Comparison of ENCODE assay signal across 28 mouse cellular contexts in genomic region chr10:40467912-40468254, GRCm38 (mm10).
DNase-seq lines count a peak whose midpoint lies in the region; ATAC-seq and TF ChIP-seq lines count a peak whose summit lies in the region.
"Had no signal": no experiment of that assay in that cellular context is flagged by ENCODE, and none has a peak within 500 bp of the region (broad histone marks: within the 10 kb centered on the region; RNA-seq: fewer than 3 reads in every experiment).

No protein-coding gene starts in this region.

- no peak for TF ChIP-seq CTCF in intestine, postnatal 0 days (IDR thresholded peaks at IDR 0.05; ENCODE audit: low read depth)

- H3K4me1 ChIP-seq in intestine, embryonic 16.5 days (ENCODE audit: control insufficient read depth, insufficient read depth, low read length) = no peaks in the 10 kb centered on the region
- no peaks in the 10 kb centered on the region for H3K4me1 ChIP-seq in intestine, postnatal 0 days (replicated peaks; ENCODE audit: control insufficient read depth, insufficient read depth, low read length)
- peaks cover 18% of the 10 kb centered on the region for H3K4me1 ChIP-seq in lung, embryonic 15.5 days
- H3K4me1 ChIP-seq in megakaryocyte, embryonic 14.5 days = peaks cover 64% of the 10 kb centered on the region
- H3K4me1 ChIP-seq: embryonic facial prominence, embryonic 10.5 days; embryonic facial prominence, embryonic 13.5 days; forebrain, embryonic 12.5 days; forebrain, embryonic 15.5 days; hindbrain, embryonic 12.5 days had no signal

- no peak for DNase-seq in lung, postnatal 14 days
- DNase-seq in MN1 (ENCODE audit: low spot score) = no peak
- DNase-seq: adrenal gland, adult 2 months; adrenal gland, postnatal 14 days; B cell, adult 2 months; cerebellum, adult 11 months; cerebellum, adult 2 months; cerebellum, adult 9-11 months; cerebellum, postnatal 25 days; embryo, embryonic 11 days; gastrocnemius, postnatal 25 days; heart, adult 2 months had no signal

- no peak overlapping the region for H3K9ac ChIP-seq in intestine, embryonic 16.5 days (ENCODE audit: low read depth, low read length)
- H3K9ac ChIP-seq in intestine, postnatal 0 days (ENCODE audit: low read depth, low read length) = no peak overlapping the region
- no peak overlapping the region for H3K9ac ChIP-seq in lung, embryonic 15.5 days
- H3K9ac ChIP-seq: embryonic facial prominence, embryonic 13.5 days; forebrain, embryonic 12.5 days; forebrain, embryonic 15.5 days; hindbrain, embryonic 12.5 days had no signal

- 76% methylated on average over 1 of the region's 1 CpGs for WGBS in intestine, embryonic 16.5 days
- WGBS in intestine, postnatal 0 days = 71% methylated on average over 1 of the region's 1 CpGs
- WGBS in lung, embryonic 15.5 days = 61% methylated on average over 1 of the region's 1 CpGs

- H3K9me3 ChIP-seq in intestine, embryonic 16.5 days (ENCODE audit: control insufficient read depth, low read length) = no peaks in the 10 kb centered on the region
- no peaks in the 10 kb centered on the region for H3K9me3 ChIP-seq in intestine, postnatal 0 days (ENCODE audit: control insufficient read depth)
- H3K9me3 ChIP-seq in lung, embryonic 15.5 days = no peaks in the 10 kb centered on the region
- peaks cover 5% of the 10 kb centered on the region for H3K9me3 ChIP-seq in megakaryocyte, embryonic 14.5 days
- H3K9me3 ChIP-seq: embryonic facial prominence, embryonic 10.5 days; embryonic facial prominence, embryonic 13.5 days; forebrain, embryonic 12.5 days; forebrain, embryonic 15.5 days; G1E; hindbrain, embryonic 12.5 days had no signal

- H3K27ac ChIP-seq in intestine, embryonic 16.5 days (ENCODE audit: low read length) = no peak overlapping the region
- H3K27ac ChIP-seq in intestine, postnatal 0 days (ENCODE audit: low read depth, low read length) = no peak overlapping the region
- H3K27ac ChIP-seq in lung, embryonic 15.5 days = peak overlapping the region; percentile 77
- H3K27ac ChIP-seq: embryonic facial prominence, embryonic 10.5 days; embryonic facial prominence, embryonic 13.5 days; forebrain, embryonic 12.5 days; forebrain, embryonic 15.5 days; heart, adult 2 months; hindbrain, embryonic 12.5 days had no signal

- peak; percentile 38; the same call in 1 of the 2 replicates for ATAC-seq in intestine, embryonic 16.5 days
- no peak for ATAC-seq in intestine, postnatal 0 days
- 0 out of 2 replicates have a peak, but pooled peaks have one; percentile 27 for ATAC-seq in lung, embryonic 15.5 days (ENCODE audit: borderline replicate concordance, extremely low read depth, low FRiP score, low TSS enrichment)
- ATAC-seq in megakaryocyte, adult 5-6 weeks (ENCODE audit: poor library complexity, severe bottlenecking) = no peak
- ATAC-seq in megakaryocyte progenitor cell, adult 5-6 weeks (replicated peaks; ENCODE audit: poor library complexity) = peak; percentile 48
- ATAC-seq: forebrain, embryonic 15.5 days; hindbrain, embryonic 16.5 days had no signal

- H3K36me3 ChIP-seq in intestine, embryonic 16.5 days (ENCODE audit: control insufficient read depth, insufficient read depth, low read length) = 0 out of 2 replicates have a peak, but pooled peaks cover 2% of the 10 kb centered on the region
- peaks cover 8% of the 10 kb centered on the region; the same call in 1 of the 2 replicates for H3K36me3 ChIP-seq in intestine, postnatal 0 days (ENCODE audit: control insufficient read depth, insufficient read depth)
- H3K36me3 ChIP-seq in lung, embryonic 15.5 days = peaks cover 5% of the 10 kb centered on the region; the same call in 1 of the 2 replicates
- peaks cover 63% of the 10 kb centered on the region for H3K36me3 ChIP-seq in megakaryocyte, embryonic 14.5 days (replicated peaks; ENCODE audit: low read length)

- H3K4me3 ChIP-seq in intestine, embryonic 16.5 days (ENCODE audit: low read length) = no peak overlapping the region
- H3K4me3 ChIP-seq in intestine, postnatal 0 days (ENCODE audit: low read depth, low read length) = no peak overlapping the region
- H3K4me3 ChIP-seq in lung, embryonic 15.5 days = no peak overlapping the region
- H3K4me3 ChIP-seq in megakaryocyte, embryonic 14.5 days (replicated peaks) = peak overlapping the region; percentile 79
- H3K4me3 ChIP-seq: embryonic facial prominence, embryonic 10.5 days; embryonic facial prominence, embryonic 13.5 days; erythroblast, embryonic 14.5 days; forebrain, embryonic 12.5 days; forebrain, embryonic 15.5 days; heart, adult 2 months; hindbrain, embryonic 12.5 days had no signal

- no peaks in the 10 kb centered on the region for H3K27me3 ChIP-seq in intestine, embryonic 16.5 days (replicated peaks; ENCODE audit: control insufficient read depth, insufficient read depth, low read length)
- no peaks in the 10 kb centered on the region for H3K27me3 ChIP-seq in intestine, postnatal 0 days (replicated peaks; ENCODE audit: control insufficient read depth, insufficient read depth, low read length)
- no peaks in the 10 kb centered on the region for H3K27me3 ChIP-seq in lung, embryonic 15.5 days
- no peaks in the 10 kb centered on the region for H3K27me3 ChIP-seq in megakaryocyte, embryonic 14.5 days (replicated peaks)
- H3K27me3 ChIP-seq: CH12.LX; embryonic facial prominence, embryonic 13.5 days; forebrain, embryonic 12.5 days; forebrain, embryonic 15.5 days; hindbrain, embryonic 12.5 days had no signal

- no peak overlapping the region for H3K4me2 ChIP-seq in intestine, embryonic 16.5 days (ENCODE audit: low read depth, low read length)
- H3K4me2 ChIP-seq in intestine, postnatal 0 days (replicated peaks; ENCODE audit: low read depth) = no peak overlapping the region
- H3K4me2 ChIP-seq in lung, embryonic 15.5 days = no peak overlapping the region
- H3K4me2 ChIP-seq: embryonic facial prominence, embryonic 13.5 days; forebrain, embryonic 12.5 days; forebrain, embryonic 15.5 days; heart, embryonic 11.5 days; hindbrain, embryonic 12.5 days had no signal

Comparison
In these comparisons a context has a peak if more than half of its experiments do, and no peak if none do; other contexts are left out.
1. ATAC-seq: peak in intestine, embryonic 16.5 days (single experiment), lung, embryonic 15.5 days (single experiment) and megakaryocyte progenitor cell, adult 5-6 weeks (single experiment); none in intestine, postnatal 0 days (single experiment) and megakaryocyte, adult 5-6 weeks (single experiment).